Mouse (Mus musculus) C2C12 (cell line): ENCODE results near the gene Vill.

Source experiments
- CEBPB ChIP-seq: IDR thresholded peaks from one replicate; pipeline ENCODE4 v1.6.1; 2011; ENCODE audit warnings: low read depth, mild to moderate bottlenecking, control low read depth, moderate library complexity
- CTCF ChIP-seq: IDR thresholded peaks from one replicate; pipeline ENCODE4 v1.5.1; 2011; ENCODE audit not compliant: control insufficient read depth, insufficient read depth, insufficient read length
- MAX ChIP-seq: IDR thresholded peaks from one replicate; pipeline ENCODE4 v1.6.1; 2011; ENCODE audit warnings: mild to moderate bottlenecking, control low read depth
- MYOD1 ChIP-seq: IDR thresholded peaks from one replicate; pipeline ENCODE4 v1.6.1; 2011; ENCODE audit warnings: low read depth; ENCODE audit not compliant: control insufficient read depth, insufficient read length
- MYOG ChIP-seq: IDR thresholded peaks from one replicate; pipeline ENCODE4 v1.6.1; 2011; ENCODE audit not compliant: control insufficient read depth, insufficient read length; ENCODE audit errors: extremely low read depth
- USF1 ChIP-seq: IDR thresholded peaks from one replicate; pipeline ENCODE4 v1.6.1; 2011; ENCODE audit warnings: low read depth, mild to moderate bottlenecking, control low read depth, moderate library complexity

- no peak for TF ChIP-seq CTCF
- no peak for TF ChIP-seq USF1
- no peak for TF ChIP-seq MAX
- TF ChIP-seq MYOD1: no peak
- no peak for TF ChIP-seq MYOG
- no peak for TF ChIP-seq CEBPB
Observed at GRCm38 (mm10) chr9:119073184-119073895, 20.8 kb downstream of the Vill start.
